Mouse (Mus musculus): ENCODE data around the gene Olfm4. TPM values are rescaled to one million over a fixed set of nuclear protein-coding genes. Genes with fewer than 3 reads are reported as not detected.
A peak's percentile ranks its signal among the peaks of the same experiment; 100 is the strongest.

The Olfm4 gene
- polyA plus RNA-seq, 1 experiment from 2014 or later = 1.1 TPM

GRCm38 (mm10) chr14:80047368-80048101 is 63.7 kb downstream of the Olfm4 start:
- peak; percentile 41; the same call in 1 of the 2 replicates for ATAC-seq (ENCODE audit: low read depth)

GRCm38 (mm10) chr14:80055725-80056124 is 71.8 kb downstream of the Olfm4 start:
- Histone ChIP-seq H3K9me3 (ENCODE audit: control insufficient read depth, low read length) (no peaks in the 10 kb centered on the region), H3K27ac (ENCODE audit: low read depth, low read length) (no peak overlapping the region), H3K36me3 (ENCODE audit: control insufficient read depth, insufficient read depth, low read length) (no peaks in the 10 kb centered on the region), H3K4me3 (ENCODE audit: low read depth, low read length) (no peak overlapping the region), H3K27me3 (ENCODE audit: control insufficient read depth, insufficient read depth, low read length) (no peaks in the 10 kb centered on the region), H3K9ac (replicated peaks; ENCODE audit: low read depth, low read length) (no peak overlapping the region), H3K4me1 (ENCODE audit: control insufficient read depth, insufficient read depth, low read length) (no peaks in the 10 kb centered on the region), H3K4me2 (ENCODE audit: low read depth, low read length) (no peak overlapping the region)
- no peak for ATAC-seq (ENCODE audit: low read depth)
- WGBS = 68% methylated on average over 3 of the region's 3 CpGs

More at GRCm38 (mm10) chr14:80047368-80048101, 63.7 kb downstream of the Olfm4 start:
- Histone ChIP-seq H3K27me3 (ENCODE audit: control insufficient read depth, insufficient read depth, low read length) (no peaks in the 10 kb centered on the region), H3K4me2 (ENCODE audit: low read depth, low read length) (no peak overlapping the region), H3K4me3 (ENCODE audit: low read depth, low read length) (no peak overlapping the region), H3K9me3 (ENCODE audit: control insufficient read depth, low read length) (no peaks in the 10 kb centered on the region), H3K36me3 (ENCODE audit: control insufficient read depth, insufficient read depth, low read length) (no peaks in the 10 kb centered on the region), H3K27ac (ENCODE audit: low read depth, low read length) (no peak overlapping the region), H3K9ac (replicated peaks; ENCODE audit: low read depth, low read length) (no peak overlapping the region), H3K4me1 (ENCODE audit: control insufficient read depth, insufficient read depth, low read length) (no peaks in the 10 kb centered on the region)
- WGBS = 34% methylated on average over 5 of the region's 5 CpGs

- Histone ChIP-seq H3K4me3 (ENCODE audit: low read depth, low read length) (no peak overlapping the region), H3K4me2 (ENCODE audit: low read depth, low read length) (no peak overlapping the region), H3K36me3 (ENCODE audit: control insufficient read depth, insufficient read depth, low read length) (no peaks in the 10 kb centered on the region), H3K9me3 (ENCODE audit: control insufficient read depth, low read length) (no peaks in the 10 kb centered on the region), H3K4me1 (ENCODE audit: control insufficient read depth, insufficient read depth, low read length) (no peaks in the 10 kb centered on the region), H3K27me3 (ENCODE audit: control insufficient read depth, insufficient read depth, low read length) (no peaks in the 10 kb centered on the region), H3K27ac (ENCODE audit: low read depth, low read length) (no peak overlapping the region), H3K9ac (replicated peaks; ENCODE audit: low read depth, low read length) (no peak overlapping the region)
- WGBS = 83% methylated on average over 3 of the region's 3 CpGs
- ATAC-seq (ENCODE audit: low read depth) = no peak
Measured at GRCm38 (mm10) chr14:80061686-80062085, 77.8 kb downstream of the Olfm4 start.

- Histone ChIP-seq H3K4me3 (ENCODE audit: low read depth, low read length) (no peak overlapping the region), H3K4me1 (ENCODE audit: control insufficient read depth, insufficient read depth, low read length) (no peaks in the 10 kb centered on the region), H3K9me3 (ENCODE audit: control insufficient read depth, low read length) (no peaks in the 10 kb centered on the region), H3K27ac (ENCODE audit: low read depth, low read length) (no peak overlapping the region), H3K36me3 (ENCODE audit: control insufficient read depth, insufficient read depth, low read length) (no peaks in the 10 kb centered on the region), H3K27me3 (ENCODE audit: control insufficient read depth, insufficient read depth, low read length) (no peaks in the 10 kb centered on the region), H3K9ac (replicated peaks; ENCODE audit: low read depth, low read length) (no peak overlapping the region), H3K4me2 (ENCODE audit: low read depth, low read length) (no peak overlapping the region; the same call in 1 of the 2 replicates)
- ATAC-seq (ENCODE audit: low read depth) = peak; percentile 65
- 31% methylated on average over 9 of the region's 9 CpGs for WGBS
Measured at GRCm38 (mm10) chr14:80062896-80063295, 79.0 kb downstream of the Olfm4 start.

- no peak for ATAC-seq (ENCODE audit: low read depth)
- WGBS = 53% methylated on average over 3 of the region's 3 CpGs
- no peaks in the 10 kb centered on the region for H3K9me3 ChIP-seq (ENCODE audit: control insufficient read depth, low read length)
- H3K36me3 ChIP-seq (ENCODE audit: control insufficient read depth, insufficient read depth, low read length) = no peaks in the 10 kb centered on the region
- H3K4me2 ChIP-seq (ENCODE audit: low read depth, low read length) = no peak overlapping the region
- H3K9ac ChIP-seq (replicated peaks; ENCODE audit: low read depth, low read length) = no peak overlapping the region
- no peaks in the 10 kb centered on the region for H3K4me1 ChIP-seq (ENCODE audit: control insufficient read depth, insufficient read depth, low read length)
- no peak overlapping the region for H3K4me3 ChIP-seq (ENCODE audit: low read depth, low read length)
- no peak overlapping the region for H3K27ac ChIP-seq (ENCODE audit: low read depth, low read length)
- H3K27me3 ChIP-seq (ENCODE audit: control insufficient read depth, insufficient read depth, low read length) = no peaks in the 10 kb centered on the region
Measured at GRCm38 (mm10) chr14:80070580-80070979, 86.7 kb downstream of the Olfm4 start.

Other genes starting within 250 kb of the Olfm4 start
- gene Pcdh8, start 212.8 kb upstream of the Olfm4 start, polyA plus RNA-seq (2014; fragmentation: Nextera tagmentation; extraction: Ambion mirVana) = 29.6 and 32.5 TPM in 2 replicates

All from neural tube, embryonic 14.5 days (tissue).